Mouse (Mus musculus) heart, embryonic 16.5 days (tissue): ENCODE measurements around the gene Dlg1. TPM values are rescaled to one million over a fixed set of nuclear protein-coding genes. Genes with fewer than 3 reads are reported as not detected.

Experiments used
- ATAC-seq: fragments of 200-750 bp; cut with Nextera tagmentation; replicated peaks from 2 replicates; pipeline ENCODE4 v1.8.0; 2017; ENCODE audit warnings: moderate number of reproducible peaks; ENCODE audit not compliant: insufficient read depth, low FRiP score; ENCODE audit errors: extremely low read depth
- H3K27ac ChIP-seq: fragments of 300-500 bp; sonication (generic); 2 replicates; pipeline ENCODE4 v1.5.1; 2014; ENCODE audit warnings: mild to moderate bottlenecking, low read length, control low read depth, moderate library complexity
- H3K27me3 ChIP-seq: fragments of 300-500 bp; sonication (generic); 2 replicates; pipeline ENCODE4 v1.6.1; 2014; ENCODE audit warnings: low read length, mixed read lengths; ENCODE audit not compliant: control insufficient read depth, insufficient read depth
- H3K36me3 ChIP-seq: fragments of 300-500 bp; sonication (generic); 2 replicates; pipeline ENCODE4 v1.6.1; 2014; ENCODE audit not compliant: control insufficient read depth, insufficient read depth
- H3K4me1 ChIP-seq: fragments of 300-500 bp; sonication (generic); 2 replicates; pipeline ENCODE4 v1.6.1; 2014; ENCODE audit warnings: low read length, mixed read lengths; ENCODE audit not compliant: control insufficient read depth, insufficient read depth
- H3K4me2 ChIP-seq: fragments of 300-500 bp; sonication (generic); 2 replicates; pipeline ENCODE4 v1.6.1; 2014; ENCODE audit warnings: low read depth, mild to moderate bottlenecking, control low read depth, low read length
- H3K4me3 ChIP-seq: fragments of 300-500 bp; sonication (generic); 2 replicates; pipeline ENCODE4 v1.5.1; 2014; ENCODE audit warnings: mild to moderate bottlenecking, control low read depth, low read length
- H3K9ac ChIP-seq: fragments of 300-500 bp; sonication (generic); 2 replicates; pipeline ENCODE4 v1.6.1; 2014; ENCODE audit warnings: low read length, control low read depth
- H3K9me3 ChIP-seq: fragments of 300-500 bp; sonication (generic); replicated peaks from 2 replicates; pipeline ENCODE4 v1.6.1; 2016; ENCODE audit warnings: low read length; ENCODE audit not compliant: control insufficient read depth
- WGBS: fragments of 180-500 bp; shearing (Covaris S2); extraction: QIAGEN DNeasy Blood & Tissue Kit; methylation state at CpG from one replicate; pipeline ENCODE4 v1.1.7; 2014; 5-methylcytosine and 5-hydroxymethylcytosine counted together
- polyA plus RNA-seq: library from polyadenylated mRNA; unstranded; fragments of >200 nt; fragmentation: Nextera tagmentation; extraction: Ambion mirVana; gene quantifications from 2 replicates; pipeline ENCODE4 v1.2.1, GENCODE M21; 2015

The Dlg1 gene
- polyA plus RNA-seq, 1 experiment from 2014 or later = 14.2 TPM

DNA sequence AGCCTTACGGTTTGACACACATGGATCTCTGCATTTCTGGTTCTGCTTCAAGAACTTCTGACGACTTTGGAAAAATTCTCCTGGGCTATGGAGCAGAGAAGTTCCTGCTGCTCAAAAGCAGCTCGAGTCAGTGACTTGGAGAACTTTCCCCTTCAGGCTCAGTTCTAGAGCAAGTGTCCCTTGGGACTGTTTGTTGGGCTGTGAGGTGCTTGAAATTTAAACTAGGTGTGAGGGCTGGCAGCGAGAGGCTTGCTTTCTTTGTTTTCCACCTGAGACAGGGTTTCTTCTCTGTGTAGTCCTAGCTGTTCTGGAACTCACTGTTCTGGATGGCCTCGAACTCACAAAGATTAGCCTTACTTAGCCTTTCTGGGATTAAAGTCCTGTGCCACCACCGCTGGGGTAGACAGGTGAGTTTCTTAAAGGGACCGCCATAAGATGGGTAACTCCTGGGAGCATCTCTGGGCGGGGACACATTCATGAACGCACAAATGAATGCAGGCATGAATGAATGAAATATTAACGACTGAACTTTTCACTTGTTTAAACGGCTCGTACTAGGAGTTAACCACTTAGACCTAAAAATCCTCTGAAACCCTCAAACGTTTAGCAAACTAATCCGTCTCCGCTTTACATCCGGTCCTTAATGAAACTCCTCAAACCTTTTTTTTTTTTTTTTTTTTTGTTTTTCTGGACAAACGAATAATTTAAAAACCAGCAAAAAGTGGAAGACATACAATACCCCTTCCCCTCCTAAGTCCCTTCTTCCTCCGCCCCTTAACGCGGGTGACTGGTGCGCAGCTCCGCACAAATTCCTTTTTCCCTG, 476 bp upstream of the Dlg1 start:
- Histone ChIP-seq H3K27me3 (no peaks in the 10 kb centered on the region), H3K4me1 (peaks cover 12% of the 10 kb centered on the region), H3K4me2 (peak overlapping the region; percentile 97), H3K36me3 (peaks cover 4% of the 10 kb centered on the region; the same call in 1 of the 2 replicates), H3K9me3 (no peaks in the 10 kb centered on the region), H3K27ac (peak overlapping the region; percentile 96), H3K9ac (peak overlapping the region; percentile 98), H3K4me3 (peak overlapping the region; percentile 99)
- no peak for ATAC-seq
- WGBS = 15% methylated on average over 22 of the region's 22 CpGs

DNA sequence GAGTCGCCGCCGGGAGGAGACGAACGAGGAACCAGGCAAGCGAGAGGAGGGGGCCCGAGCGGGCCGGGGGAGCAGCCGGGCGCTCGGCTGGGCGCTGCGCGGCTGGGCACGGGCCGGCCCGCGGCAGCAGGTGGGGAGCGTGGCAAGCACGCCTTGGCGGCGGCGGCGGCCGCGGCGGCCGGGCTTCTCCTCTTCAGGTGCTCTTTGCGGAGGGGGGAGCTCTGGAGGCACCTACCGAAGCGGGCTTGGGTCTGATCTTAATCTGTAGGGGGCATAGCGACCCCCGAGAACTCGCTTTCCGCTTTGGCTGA, 999 bp downstream of the Dlg1 start:
- ATAC-seq = peak; percentile 52
- H3K9ac ChIP-seq = peak overlapping the region; percentile 98
- H3K4me2 ChIP-seq = peak overlapping the region; percentile 83
- 0% methylated on average over 21 of the region's 36 CpGs for WGBS
- H3K4me1 ChIP-seq = peaks cover 12% of the 10 kb centered on the region
- peak overlapping the region; percentile 99 for H3K4me3 ChIP-seq
- H3K9me3 ChIP-seq = no peaks in the 10 kb centered on the region
- H3K36me3 ChIP-seq = peaks cover 4% of the 10 kb centered on the region; the same call in 1 of the 2 replicates
- H3K27me3 ChIP-seq = no peaks in the 10 kb centered on the region
- H3K27ac ChIP-seq = peak overlapping the region; percentile 96

DNA sequence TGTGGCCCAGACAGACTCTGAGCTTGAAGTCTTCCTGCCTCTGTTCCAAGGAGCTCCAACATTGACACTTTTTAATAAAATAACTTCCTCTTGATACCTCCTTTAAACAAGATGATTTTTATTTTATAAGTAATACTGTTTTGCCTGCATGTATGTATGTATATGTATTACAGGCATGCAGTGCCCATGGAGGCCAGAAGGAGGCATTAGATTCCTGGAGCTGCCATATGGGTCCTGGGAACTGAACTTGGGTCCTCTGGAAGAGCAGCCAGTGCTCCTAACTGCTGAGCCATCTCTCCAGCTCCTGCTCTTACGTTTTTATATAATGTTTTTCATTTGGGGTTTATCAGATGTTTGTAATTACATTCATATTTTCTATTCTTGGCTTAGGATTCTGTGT, 9.0 kb downstream of the Dlg1 start:
- no peak for ATAC-seq
- peaks cover 2% of the 10 kb centered on the region; the same call in 1 of the 2 replicates for H3K36me3 ChIP-seq
- H3K27ac ChIP-seq = no peak overlapping the region
- H3K9me3 ChIP-seq = no peaks in the 10 kb centered on the region
- WGBS = 95% methylated on average over 1 of the region's 1 CpGs
- H3K4me3 ChIP-seq = no peak overlapping the region
- H3K4me1 ChIP-seq = no peaks in the 10 kb centered on the region
- no peaks in the 10 kb centered on the region for H3K27me3 ChIP-seq
- H3K9ac ChIP-seq = no peak overlapping the region
- no peak overlapping the region for H3K4me2 ChIP-seq

DNA sequence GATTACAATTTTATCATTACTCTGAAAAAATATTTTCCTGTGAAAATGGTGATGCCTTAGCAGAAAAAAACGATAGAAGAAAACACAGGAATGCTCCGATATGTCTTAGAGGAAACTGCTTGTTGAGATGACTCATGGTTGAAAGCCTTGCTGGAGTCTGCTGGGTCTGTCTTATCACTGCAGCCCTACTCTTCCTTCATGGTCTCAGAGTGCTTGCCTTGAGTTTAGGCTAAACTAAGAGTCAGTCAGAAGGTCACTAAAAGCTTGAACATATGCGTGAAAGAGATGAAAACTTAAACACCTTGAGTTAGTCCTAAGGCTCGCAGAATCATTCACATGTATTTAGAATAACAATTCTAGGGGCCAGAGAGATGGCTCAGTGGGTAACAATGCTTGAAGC, 14.2 kb downstream of the Dlg1 start:
- Histone ChIP-seq H3K27me3 (no peaks in the 10 kb centered on the region), H3K4me2 (no peak overlapping the region), H3K27ac (no peak overlapping the region), H3K9ac (no peak overlapping the region), H3K36me3 (no peaks in the 10 kb centered on the region), H3K9me3 (no peaks in the 10 kb centered on the region), H3K4me3 (no peak overlapping the region), H3K4me1 (no peaks in the 10 kb centered on the region)
- no peak for ATAC-seq
- 80% methylated on average over 4 of the region's 4 CpGs for WGBS

DNA sequence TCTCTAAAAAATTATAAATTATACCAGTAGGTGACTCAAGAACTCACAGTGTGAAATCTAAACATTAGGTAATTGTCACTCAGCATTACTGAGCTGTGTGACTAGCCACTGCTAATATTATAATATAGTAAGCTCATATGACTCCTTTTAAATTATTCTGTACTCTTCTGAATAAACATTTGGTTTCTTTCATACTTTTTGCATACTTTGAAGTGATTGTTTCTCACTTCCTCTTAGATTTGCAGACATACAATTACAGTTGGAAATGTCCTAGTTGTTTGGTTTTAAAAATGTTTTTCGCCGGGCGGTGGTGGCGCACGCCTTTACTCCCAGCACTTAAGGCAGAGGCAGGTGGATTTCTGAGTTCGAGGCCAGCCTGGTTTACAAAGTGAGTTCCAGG, 19.0 kb downstream of the Dlg1 start:
- ATAC-seq = no peak
- no peak overlapping the region for H3K27ac ChIP-seq
- no peak overlapping the region for H3K4me3 ChIP-seq
- peaks cover 6% of the 10 kb centered on the region for H3K4me1 ChIP-seq
- no peaks in the 10 kb centered on the region for H3K9me3 ChIP-seq
- H3K36me3 ChIP-seq = no peaks in the 10 kb centered on the region
- 97% methylated on average over 6 of the region's 6 CpGs for WGBS
- no peak overlapping the region for H3K9ac ChIP-seq
- H3K27me3 ChIP-seq = no peaks in the 10 kb centered on the region
- no peak overlapping the region for H3K4me2 ChIP-seq

DNA sequence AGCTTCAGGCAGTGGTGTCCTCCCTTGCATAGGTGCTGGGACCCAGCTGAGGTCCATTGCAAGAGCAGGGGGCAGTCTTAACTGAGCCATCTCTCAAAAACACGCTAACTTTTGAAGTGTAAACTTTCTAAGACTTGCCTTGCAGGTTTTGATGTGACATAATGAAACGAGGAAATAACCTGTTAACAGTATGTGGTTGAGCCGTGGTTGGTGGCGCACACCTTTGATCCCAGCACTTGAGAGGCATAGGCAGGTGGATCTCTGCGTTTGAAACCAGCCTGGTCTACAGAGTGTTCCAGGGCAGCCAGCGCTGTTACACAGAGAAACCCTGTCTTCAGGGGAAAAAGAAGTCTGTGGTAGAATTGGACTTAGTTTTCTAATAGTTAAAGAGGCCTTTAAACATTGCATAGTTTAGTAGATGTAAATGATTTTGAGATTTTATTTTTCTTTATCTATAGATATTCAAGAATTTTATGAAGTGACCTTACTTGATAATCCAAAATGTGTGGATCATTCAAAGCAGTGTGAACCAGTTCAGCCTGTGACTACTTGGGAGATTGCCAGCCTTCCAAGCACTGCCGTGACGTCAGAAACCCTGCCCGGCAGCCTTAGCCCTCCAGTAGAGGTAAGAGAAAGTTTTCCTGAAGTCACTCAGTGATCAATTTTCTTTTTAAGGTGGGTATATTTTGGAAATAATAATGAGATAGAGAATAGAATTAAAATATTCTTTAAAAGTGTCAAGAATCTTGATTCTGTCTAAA, 20.6 kb downstream of the Dlg1 start:
- no peaks in the 10 kb centered on the region for H3K9me3 ChIP-seq
- 67% methylated on average over 9 of the region's 9 CpGs for WGBS
- no peak overlapping the region for H3K4me2 ChIP-seq
- no peak for ATAC-seq
- no peak overlapping the region for H3K4me3 ChIP-seq
- H3K4me1 ChIP-seq = peaks cover 6% of the 10 kb centered on the region
- no peaks in the 10 kb centered on the region for H3K27me3 ChIP-seq
- H3K9ac ChIP-seq = no peak overlapping the region
- no peaks in the 10 kb centered on the region for H3K36me3 ChIP-seq
- H3K27ac ChIP-seq = no peak overlapping the region

DNA sequence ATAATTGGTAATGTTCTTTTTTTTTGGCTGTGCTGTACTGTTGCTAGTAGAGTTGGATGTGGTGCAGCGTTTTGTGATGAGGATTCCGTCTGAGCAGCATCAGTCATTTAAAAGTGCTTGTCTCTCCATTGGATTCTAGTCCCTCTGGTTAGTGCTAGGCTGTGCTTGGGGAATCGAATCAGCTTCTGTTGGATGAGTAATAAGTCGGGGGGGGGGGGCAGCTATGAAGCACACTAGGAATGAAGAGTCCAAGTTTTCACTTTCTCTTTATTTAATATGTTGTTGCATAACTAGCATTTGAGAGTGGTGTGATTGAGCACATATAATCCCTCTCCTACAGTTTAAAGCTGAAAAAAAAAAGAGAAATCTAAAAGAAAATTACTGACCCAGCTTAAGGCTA, 21.5 kb downstream of the Dlg1 start:
- 88% methylated on average over 4 of the region's 4 CpGs for WGBS

DNA sequence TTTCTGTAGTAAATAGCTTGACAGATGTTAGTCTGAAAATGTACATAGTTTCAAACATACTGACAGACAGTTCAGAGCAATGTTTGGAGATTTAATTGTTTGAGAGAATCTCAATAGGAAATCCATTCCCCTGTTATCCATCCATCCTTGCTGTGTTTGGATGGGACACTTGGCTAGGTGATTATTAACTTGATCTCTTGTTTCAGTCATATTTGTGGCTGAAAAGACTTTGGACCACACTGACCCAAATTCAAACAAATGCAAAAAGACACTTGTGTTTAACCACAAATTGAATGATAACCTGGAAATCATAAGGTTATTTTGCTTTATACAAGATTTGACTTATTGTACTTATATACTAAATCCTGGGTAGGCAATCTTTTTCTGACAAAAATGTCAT, 24.5 kb downstream of the Dlg1 start:
- ATAC-seq = no peak
- Histone ChIP-seq H3K27ac (no peak overlapping the region), H3K4me1 (peaks cover 6% of the 10 kb centered on the region), H3K4me3 (no peak overlapping the region), H3K27me3 (no peaks in the 10 kb centered on the region), H3K36me3 (peaks cover 2% of the 10 kb centered on the region; the same call in 1 of the 2 replicates), H3K4me2 (no peak overlapping the region), H3K9ac (no peak overlapping the region), H3K9me3 (no peaks in the 10 kb centered on the region)

More for the DNA sequence above, 21.5 kb downstream of the Dlg1 start:
- H3K9ac ChIP-seq = no peak overlapping the region
- no peaks in the 10 kb centered on the region for H3K27me3 ChIP-seq
- no peaks in the 10 kb centered on the region for H3K9me3 ChIP-seq
- no peak overlapping the region for H3K4me3 ChIP-seq
- ATAC-seq = no peak
- H3K4me2 ChIP-seq = no peak overlapping the region
- H3K27ac ChIP-seq = no peak overlapping the region
- H3K36me3 ChIP-seq = no peaks in the 10 kb centered on the region
- peaks cover 6% of the 10 kb centered on the region for H3K4me1 ChIP-seq

DNA sequence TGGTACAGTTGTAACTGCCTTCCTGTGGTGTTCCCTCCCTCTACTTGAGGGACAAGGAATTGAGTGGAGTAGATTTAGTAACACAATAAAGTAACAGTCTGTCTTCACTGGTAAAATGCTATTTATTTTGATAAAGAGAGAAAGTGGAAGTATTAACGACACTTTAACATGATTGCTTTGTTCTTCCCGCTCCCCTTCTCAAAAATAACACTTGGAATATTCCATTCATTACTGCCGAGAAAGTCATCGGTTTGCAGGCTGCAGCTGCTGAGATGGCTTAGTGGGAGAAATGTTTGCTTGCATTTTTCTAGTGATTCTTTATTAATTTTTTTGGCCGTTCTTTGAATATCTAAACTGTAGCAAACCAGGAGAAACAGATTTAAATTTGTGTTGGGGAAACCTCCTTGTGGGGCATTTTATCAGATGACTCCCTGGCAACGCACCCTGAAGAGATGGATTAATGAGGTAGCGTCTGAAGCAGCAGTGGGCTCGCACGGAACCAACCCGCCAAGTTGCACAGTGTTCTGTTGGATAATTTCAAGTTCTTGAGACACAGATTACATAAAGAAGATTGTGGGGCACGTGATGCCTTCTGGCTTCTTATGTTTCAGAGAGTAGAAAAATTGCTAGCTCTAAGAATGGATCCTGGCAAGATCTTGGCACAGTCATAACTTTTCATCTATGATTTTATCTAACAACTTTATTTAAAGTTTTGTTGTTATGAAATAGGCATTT, 32.2 kb downstream of the Dlg1 start:
- WGBS = 57% methylated on average over 11 of the region's 11 CpGs
- H3K36me3 ChIP-seq = no peaks in the 10 kb centered on the region
- no peak overlapping the region for H3K4me2 ChIP-seq
- H3K4me3 ChIP-seq = no peak overlapping the region
- H3K9ac ChIP-seq = no peak overlapping the region
- no peak overlapping the region for H3K27ac ChIP-seq
- no peaks in the 10 kb centered on the region for H3K27me3 ChIP-seq
- ATAC-seq = no peak
- H3K9me3 ChIP-seq = no peaks in the 10 kb centered on the region
- peaks cover 11% of the 10 kb centered on the region for H3K4me1 ChIP-seq
